Mouse (Mus musculus): ENCODE measurements around the gene Iqsec1. TPM values are rescaled to one million over a fixed set of nuclear protein-coding genes. Genes with fewer than 3 reads are reported as not detected.

Iqsec1 gene
- total and polyA plus RNA-seq, 2 experiments from 2014 or later: 29.0 to 175 TPM

GRCm38 (mm10) chr6:90709929-90710777 lies 278.3 kb downstream of the Iqsec1 start:
- TF ChIP-seq CTCF (IDR thresholded peaks at IDR 0.05; ENCODE audit: low read depth): no peak
- no peaks in the 10 kb centered on the region for H3K9me3 ChIP-seq (ENCODE audit: low read length)
- H3K9ac ChIP-seq (replicated peaks; ENCODE audit: low read length): no peak overlapping the region
- DNase-seq (ENCODE audit: low spot score) (no peak), ATAC-seq (no peak)
- 69% methylated on average over 9 of the region's 9 CpGs for WGBS
- no peak overlapping the region for H3K4me3 ChIP-seq (ENCODE audit: low read length)
- H3K4me1 ChIP-seq (ENCODE audit: insufficient read depth, low read length): peaks cover 53% of the 10 kb centered on the region
- H3K36me3 ChIP-seq (ENCODE audit: insufficient read depth, low read length): no peaks in the 10 kb centered on the region
- H3K27ac ChIP-seq: no peak overlapping the region
- no peaks in the 10 kb centered on the region for H3K27me3 ChIP-seq (ENCODE audit: insufficient read depth, low read length)
- no peak overlapping the region for H3K4me2 ChIP-seq (ENCODE audit: low read depth, low read length)

GRCm38 (mm10) chr6:90708061-90708618 lies 280.3 kb downstream of the Iqsec1 start:
- no peaks in the 10 kb centered on the region for H3K27me3 ChIP-seq (ENCODE audit: insufficient read depth, low read length)
- H3K27ac ChIP-seq: no peak overlapping the region
- H3K4me1 ChIP-seq (ENCODE audit: insufficient read depth, low read length): peaks cover 61% of the 10 kb centered on the region
- no peaks in the 10 kb centered on the region for H3K36me3 ChIP-seq (ENCODE audit: insufficient read depth, low read length)
- no peaks in the 10 kb centered on the region for H3K9me3 ChIP-seq (ENCODE audit: low read length)
- DNase-seq (ENCODE audit: low spot score): no peak
- no peak for TF ChIP-seq CTCF (IDR thresholded peaks at IDR 0.05; ENCODE audit: low read depth)
- H3K4me2 ChIP-seq (ENCODE audit: low read depth, low read length): no peak overlapping the region
- ATAC-seq: no peak
- H3K4me3 ChIP-seq (ENCODE audit: low read length): no peak overlapping the region
- no peak overlapping the region for H3K9ac ChIP-seq (replicated peaks; ENCODE audit: low read length)

GRCm38 (mm10) chr6:90707143-90707542 lies 281.3 kb downstream of the Iqsec1 start:
- Histone ChIP-seq H3K27ac (peak overlapping the region; percentile 67), H3K4me1 (ENCODE audit: insufficient read depth, low read length) (peaks cover 61% of the 10 kb centered on the region)
- ATAC-seq: no peak

GRCm38 (mm10) chr6:90706490-90706889 lies 282.0 kb downstream of the Iqsec1 start:
- ATAC-seq (peak; percentile 65), DNase-seq (ENCODE audit: low spot score) (peak; percentile 64)
- H3K9me3 ChIP-seq (ENCODE audit: low read length): no peaks in the 10 kb centered on the region
- H3K4me2 ChIP-seq (ENCODE audit: low read depth, low read length): no peak overlapping the region
- H3K4me1 ChIP-seq (ENCODE audit: insufficient read depth, low read length): peaks cover 61% of the 10 kb centered on the region
- H3K27ac ChIP-seq: peak overlapping the region; percentile 67
- WGBS: 44% methylated on average over 10 of the region's 10 CpGs
- H3K9ac ChIP-seq (replicated peaks; ENCODE audit: low read length): no peak overlapping the region
- 0 out of 2 replicates have a peak, but pooled peaks have one; percentile 14 for TF ChIP-seq CTCF (IDR thresholded peaks at IDR 0.05; ENCODE audit: low read depth)
- no peaks in the 10 kb centered on the region for H3K27me3 ChIP-seq (ENCODE audit: insufficient read depth, low read length)
- no peaks in the 10 kb centered on the region for H3K36me3 ChIP-seq (ENCODE audit: insufficient read depth, low read length)
- H3K4me3 ChIP-seq (ENCODE audit: low read length): no peak overlapping the region

More at GRCm38 (mm10) chr6:90707143-90707542, 281.3 kb downstream of the Iqsec1 start:
- TF ChIP-seq CTCF (IDR thresholded peaks at IDR 0.05; ENCODE audit: low read depth): no peak
- no peaks in the 10 kb centered on the region for H3K36me3 ChIP-seq (ENCODE audit: insufficient read depth, low read length)
- no peak for DNase-seq (ENCODE audit: low spot score)
- H3K9me3 ChIP-seq (ENCODE audit: low read length): no peaks in the 10 kb centered on the region
- H3K9ac ChIP-seq (replicated peaks; ENCODE audit: low read length): no peak overlapping the region
- H3K27me3 ChIP-seq (ENCODE audit: insufficient read depth, low read length): no peaks in the 10 kb centered on the region
- no peak overlapping the region for H3K4me3 ChIP-seq (ENCODE audit: low read length)
- no peak overlapping the region for H3K4me2 ChIP-seq (ENCODE audit: low read depth, low read length)
- 72% methylated on average over 4 of the region's 4 CpGs for WGBS

- 69% methylated on average over 3 of the region's 3 CpGs for WGBS
- Histone ChIP-seq H3K4me1 (ENCODE audit: insufficient read depth, low read length) (peaks cover 60% of the 10 kb centered on the region), H3K9me3 (ENCODE audit: low read length) (no peaks in the 10 kb centered on the region), H3K27ac (peak overlapping the region; percentile 67; the same call in 1 of the 2 replicates), H3K27me3 (ENCODE audit: insufficient read depth, low read length) (no peaks in the 10 kb centered on the region), H3K9ac (replicated peaks; ENCODE audit: low read length) (no peak overlapping the region), H3K4me2 (ENCODE audit: low read depth, low read length) (no peak overlapping the region), H3K4me3 (ENCODE audit: low read length) (no peak overlapping the region), H3K36me3 (ENCODE audit: insufficient read depth, low read length) (no peaks in the 10 kb centered on the region)
- peak; percentile 36; the same call in 1 of the 2 replicates for TF ChIP-seq CTCF (IDR thresholded peaks at IDR 0.05; ENCODE audit: low read depth)
- ATAC-seq (no peak), DNase-seq (ENCODE audit: low spot score) (no peak)
These were observed 282.7 kb downstream of the Iqsec1 start for GRCm38 (mm10) chr6:90705738-90706137.

GRCm38 (mm10) chr6:90704705-90705344 lies 283.7 kb downstream of the Iqsec1 start:
- TF ChIP-seq CTCF (IDR thresholded peaks at IDR 0.05; ENCODE audit: low read depth): peak; percentile 22; the same call in 1 of the 2 replicates
- H3K27ac ChIP-seq: peak overlapping the region; percentile 59; the same call in 1 of the 2 replicates
- H3K4me3 ChIP-seq (ENCODE audit: low read length): no peak overlapping the region
- peaks cover 59% of the 10 kb centered on the region for H3K4me1 ChIP-seq (ENCODE audit: insufficient read depth, low read length)
- H3K36me3 ChIP-seq (ENCODE audit: insufficient read depth, low read length): no peaks in the 10 kb centered on the region
- H3K4me2 ChIP-seq (ENCODE audit: low read depth, low read length): no peak overlapping the region
- H3K9ac ChIP-seq (replicated peaks; ENCODE audit: low read length): no peak overlapping the region
- 50% methylated on average over 2 of the region's 2 CpGs for WGBS
- ATAC-seq (peak; percentile 27; the same call in 1 of the 2 replicates), DNase-seq (ENCODE audit: low spot score) (peak; percentile 75)
- no peaks in the 10 kb centered on the region for H3K27me3 ChIP-seq (ENCODE audit: insufficient read depth, low read length)
- H3K9me3 ChIP-seq (ENCODE audit: low read length): no peaks in the 10 kb centered on the region

Measured in hindbrain, postnatal 0 days (tissue).